Mouse (Mus musculus) MEL (cell line): ENCODE measurements around the gene Spata45. TPM values are rescaled to one million over a fixed set of nuclear protein-coding genes. Genes with fewer than 3 reads are reported as not detected.

Experiments used
- DNase-seq: peaks from one replicate; pipeline ENCODE4 v3.0.0; 2011; ENCODE audit warnings: low read depth, low spot score
- H3K27ac ChIP-seq: 2 replicates; pipeline ENCODE4 v1.5.1; 2012; ENCODE audit warnings: low read depth, mild to moderate bottlenecking, control low read depth, low read length, moderate library complexity; ENCODE audit not compliant: control insufficient read depth
- H3K27me3 ChIP-seq, 2 experiments: fragments of 150-350 bp in 1 of 2; sonication (generic) in 1 of 2; 2 replicates each; pipeline ENCODE4 v1.6.1; 2012; ENCODE audit warnings: low read length in 2 of 2, mild to moderate bottlenecking in 2 of 2, improper control_type of control experiment in 1 of 2, moderate library complexity in 1 of 2; ENCODE audit not compliant: insufficient read depth in 2 of 2, control insufficient read depth in 1 of 2
- H3K36me3 ChIP-seq, 2 experiments: 2 replicates each; pipeline ENCODE4 v1.6.1; 2012 to 2014; ENCODE audit warnings: low read length in 2 of 2, improper control_type of control experiment in 1 of 2, inconsistent platforms in 1 of 2, mild to moderate bottlenecking in 1 of 2; ENCODE audit not compliant: insufficient read depth in 2 of 2, control insufficient read depth in 1 of 2
- H3K4me1 ChIP-seq, 2 experiments: fragments of 150-350 bp in 1 of 2; sonication (generic) in 1 of 2; 2 replicates each; pipeline ENCODE4 v1.6.1; 2012; ENCODE audit warnings: low read length in 2 of 2, improper control_type of control experiment in 1 of 2, mild to moderate bottlenecking in 1 of 2; ENCODE audit not compliant: insufficient read depth in 2 of 2, control insufficient read depth in 1 of 2
- H3K4me3 ChIP-seq, 2 experiments: fragments of 150-350 bp in 1 of 2; sonication (generic) in 1 of 2; 2 replicates each; pipeline ENCODE4 v1.5.1; 2012; ENCODE audit warnings: low read depth in 2 of 2, low read length in 2 of 2, mild to moderate bottlenecking in 2 of 2, moderate library complexity in 2 of 2, control low read depth in 1 of 2, improper control_type of control experiment in 1 of 2; ENCODE audit not compliant: control insufficient read depth in 1 of 2, insufficient read depth in 1 of 2
- H3K79me2 ChIP-seq: 2 replicates; pipeline ENCODE4 v1.6.1; 2012; ENCODE audit warnings: mild to moderate bottlenecking, low read length, moderate library complexity; ENCODE audit not compliant: control insufficient read depth, poor library complexity, insufficient read depth
- H3K9ac ChIP-seq: 2 replicates; pipeline ENCODE4 v1.6.1; 2012; ENCODE audit warnings: low read depth, mild to moderate bottlenecking, control low read depth, low read length, moderate library complexity; ENCODE audit not compliant: control insufficient read depth, poor library complexity, severe bottlenecking
- H3K9me3 ChIP-seq: fragments of 150-350 bp; sonication (generic); replicated peaks from 2 replicates; pipeline ENCODE4 v1.6.1; 2012; ENCODE audit warnings: mild to moderate bottlenecking, low read length, improper control_type of control experiment, moderate library complexity; ENCODE audit not compliant: insufficient read depth
- BHLHE40 ChIP-seq: IDR thresholded peaks from 2 replicates; pipeline ENCODE4 v1.6.1; 2012; ENCODE audit warnings: low read depth, mild to moderate bottlenecking, inconsistent platforms, low read length, improper control_type of control experiment, borderline replicate concordance
- CHD1 ChIP-seq: IDR thresholded peaks from 2 replicates; pipeline ENCODE4 v1.6.1; 2012; ENCODE audit warnings: low read depth, mild to moderate bottlenecking, inconsistent platforms, low read length, improper control_type of control experiment
- CTCF ChIP-seq, 3 experiments: IDR thresholded peaks in 2 of 3; conservative IDR thresholded peaks in 1 of 3; 2 replicates each; pipeline ENCODE4 v1.5.1; 2011 to 2012; ENCODE audit warnings: low read length in 3 of 3, low read depth in 2 of 3, mild to moderate bottlenecking in 2 of 3, improper control_type of control experiment in 1 of 3, inconsistent platforms in 1 of 3, mixed read lengths in 1 of 3, moderate library complexity in 1 of 3; ENCODE audit not compliant: control insufficient read depth in 1 of 3, insufficient read depth in 1 of 3, poor library complexity in 1 of 3, severe bottlenecking in 1 of 3
- ELF1 ChIP-seq: IDR thresholded peaks from 2 replicates; pipeline ENCODE4 v1.6.1; 2014; ENCODE audit warnings: low read depth, mild to moderate bottlenecking, inconsistent platforms, low read length, improper control_type of control experiment, moderate library complexity
- HCFC1 ChIP-seq: IDR thresholded peaks from 2 replicates; pipeline ENCODE4 v1.6.1; 2012; ENCODE audit warnings: low read depth, mild to moderate bottlenecking, inconsistent platforms, low read length, improper control_type of control experiment, moderate library complexity
- JUND ChIP-seq: IDR thresholded peaks from 2 replicates; pipeline ENCODE4 v1.6.1; 2011; ENCODE audit warnings: low read depth, mild to moderate bottlenecking, improper control_type of control experiment, low read length
- MAFK ChIP-seq: IDR thresholded peaks from 2 replicates; pipeline ENCODE4 v1.6.1; 2011; ENCODE audit warnings: low read depth, mild to moderate bottlenecking, low read length, improper control_type of control experiment, borderline replicate concordance
- MYB ChIP-seq: IDR thresholded peaks from 2 replicates; pipeline ENCODE4 v1.6.1; 2011; ENCODE audit warnings: mild to moderate bottlenecking, low read depth, low read length, improper control_type of control experiment
- NRF1 ChIP-seq: IDR thresholded peaks from 2 replicates; pipeline ENCODE4 v1.6.1; 2014; ENCODE audit warnings: low read depth, mild to moderate bottlenecking, inconsistent platforms, low read length, improper control_type of control experiment, moderate library complexity; ENCODE audit not compliant: poor library complexity, insufficient read depth, severe bottlenecking
- POLR2A ChIP-seq, 2 experiments: IDR thresholded peaks; 2 replicates each; pipeline ENCODE4 v1.6.1; 2011 to 2012; ENCODE audit warnings: low read length in 2 of 2, mild to moderate bottlenecking in 2 of 2, control low read depth in 1 of 2, improper control_type of control experiment in 1 of 2, low read depth in 1 of 2, moderate library complexity in 1 of 2; ENCODE audit not compliant: control insufficient read depth in 1 of 2, insufficient read depth in 1 of 2, poor library complexity in 1 of 2
- POLR2AphosphoS2 ChIP-seq: IDR thresholded peaks from 2 replicates; pipeline ENCODE4 v1.6.1; 2011; ENCODE audit warnings: low read length, improper control_type of control experiment
- POLR2AphosphoS5 ChIP-seq: IDR thresholded peaks from 2 replicates; pipeline ENCODE4 v1.6.1; 2012; ENCODE audit warnings: low read depth, borderline replicate concordance, mild to moderate bottlenecking, inconsistent platforms, low read length, moderate library complexity, mixed read lengths
- RAD21 ChIP-seq: IDR thresholded peaks from 2 replicates; pipeline ENCODE4 v1.6.1; 2011; ENCODE audit warnings: mild to moderate bottlenecking, low read depth, low read length, improper control_type of control experiment
- RCOR1 ChIP-seq: IDR thresholded peaks from 2 replicates; pipeline ENCODE4 v1.6.1; 2012; ENCODE audit warnings: low read depth, mild to moderate bottlenecking, inconsistent platforms, low read length, improper control_type of control experiment
- SIN3A ChIP-seq: IDR thresholded peaks from 2 replicates; pipeline ENCODE4 v1.6.1; 2012; ENCODE audit warnings: low read length, improper control_type of control experiment, inconsistent platforms
- TAL1 ChIP-seq: IDR thresholded peaks from 2 replicates; pipeline ENCODE4 v1.6.1; 2012; ENCODE audit warnings: mild to moderate bottlenecking, inconsistent platforms, low read length, moderate library complexity, mixed read lengths
- TBP ChIP-seq: IDR thresholded peaks from 2 replicates; pipeline ENCODE4 v1.8.0; 2011; ENCODE audit warnings: low read depth, low read length, improper control_type of control experiment
- TCF12 ChIP-seq: IDR thresholded peaks from 2 replicates; pipeline ENCODE4 v1.6.1; 2014; ENCODE audit warnings: low read depth, mild to moderate bottlenecking, inconsistent platforms, low read length, improper control_type of control experiment, moderate library complexity
- ZC3H11A ChIP-seq: IDR thresholded peaks from 2 replicates; pipeline ENCODE4 v1.6.1; 2012; ENCODE audit warnings: low read depth, mild to moderate bottlenecking, inconsistent platforms, low read length, improper control_type of control experiment
- ZMIZ1 ChIP-seq: IDR thresholded peaks from 2 replicates; pipeline ENCODE4 v1.6.1; 2012; ENCODE audit warnings: low read depth, mild to moderate bottlenecking, inconsistent platforms, low read length, improper control_type of control experiment, moderate library complexity
- ZNF384 ChIP-seq: IDR thresholded peaks from 2 replicates; pipeline ENCODE4 v1.6.1; 2012; ENCODE audit warnings: low read depth, mild to moderate bottlenecking, inconsistent platforms, low read length, improper control_type of control experiment
- polyA plus RNA-seq, 2 experiments: library from polyadenylated mRNA; stranded (reverse) in 1 of 2; unstranded in 1 of 2; fragments of >175 nt in 1 of 2; fragments of >200 nt in 1 of 2; gene quantifications; 2 replicates each; pipeline versions ENCODE4 v1.2.1 to v1.2.4; 2012; ENCODE audit warnings: low replicate concordance in 2 of 2, low read depth in 1 of 2; ENCODE audit not compliant: insufficient read length in 2 of 2, insufficient read depth in 1 of 2, missing spikeins in 1 of 2
- total RNA-seq: library from RNA; depleted of rRNA; stranded (reverse); fragments of 300-350 nt; gene quantifications from 2 replicates; pipeline ENCODE4 v1.2.3, GENCODE M21; 2012

Gene Spata45
- total and polyA plus RNA-seq, 3 experiments, result 0.75 TPM; not detected in 2

GRCm38 (mm10) chr1:191057461-191057860 is 21.0 kb downstream of the Spata45 start (continued):
- no peak for TF ChIP-seq ZNF384
- TF ChIP-seq RAD21, result peak; percentile 43
- TF ChIP-seq ZC3H11A, result no peak
- TF ChIP-seq BHLHE40, result no peak
- TF ChIP-seq POLR2A (IDR thresholded peaks at IDR 0.05; ENCODE audit: control insufficient read depth in 1 of 2, insufficient read depth in 1 of 2, low read depth in 1 of 2, low read length in 2 of 2, poor library complexity in 1 of 2), result no peak
- no peak for TF ChIP-seq POLR2AphosphoS5
- TF ChIP-seq ELF1, result no peak
- peak in 2 of 3 experiments; percentile 25 to 68; a peak in 3 of 6 replicates for TF ChIP-seq CTCF (IDR thresholded peaks at IDR 0.05 in 2 of 3, conservative IDR thresholded peaks at IDR 0.05 in 1 of 3; ENCODE audit: control insufficient read depth in 1 of 3, insufficient read depth in 1 of 3, low read depth in 2 of 3, low read length in 3 of 3, poor library complexity in 1 of 3, severe bottlenecking in 1 of 3)
- no peak for TF ChIP-seq NRF1
- TF ChIP-seq MAFK, result no peak
- no peak for TF ChIP-seq RCOR1
- no peak for TF ChIP-seq MYB
- no peak for TF ChIP-seq TAL1

- Histone ChIP-seq H3K9me3 (no peaks in the 10 kb centered on the region), H3K27me3 (no peaks in the 10 kb centered on the region), H3K27ac (peak overlapping the region; percentile 75), H3K9ac (peak overlapping the region; percentile 86), H3K79me2 (peaks cover 20% of the 10 kb centered on the region), H3K36me3 (peaks cover 2 to 15% of the 10 kb centered on the region in 2 experiments; a peak in 3 of 4 replicates), H3K4me3 (peak overlapping the region; percentile 73 to 88), H3K4me1 (peaks cover 5 to 16% of the 10 kb centered on the region in 2 experiments; a peak in 3 of 4 replicates)
- DNase-seq, result no peak
- no peak for TF ChIP-seq SIN3A
- no peak for TF ChIP-seq POLR2AphosphoS2
- no peak for TF ChIP-seq BHLHE40
- TF ChIP-seq ZMIZ1, result no peak
- TF ChIP-seq POLR2AphosphoS5, result no peak
- TF ChIP-seq HCFC1, result no peak
- TF ChIP-seq TCF12, result no peak
- TF ChIP-seq TBP, result no peak
- TF ChIP-seq CHD1, result no peak; the same call in 1 of the 2 replicates
- TF ChIP-seq JUND, result no peak
Observed at GRCm38 (mm10) chr1:191062241-191062780, 25.9 kb downstream of the Spata45 start.
